Mouse (Mus musculus) liver, postnatal 0 days (tissue): ENCODE data around the gene Gm20388.

ENCODE experiments used
- CTCF ChIP-seq: sonication (generic); IDR thresholded peaks from 2 replicates; pipeline ENCODE4 v1.5.1; 2016; ENCODE audit warnings: antibody characterized with exemption, low read depth
- EP300 ChIP-seq: IDR thresholded peaks from 2 replicates; pipeline ENCODE4 v1.6.1; 2016; ENCODE audit warnings: antibody characterized with exemption, low read depth, mild to moderate bottlenecking

DNA sequence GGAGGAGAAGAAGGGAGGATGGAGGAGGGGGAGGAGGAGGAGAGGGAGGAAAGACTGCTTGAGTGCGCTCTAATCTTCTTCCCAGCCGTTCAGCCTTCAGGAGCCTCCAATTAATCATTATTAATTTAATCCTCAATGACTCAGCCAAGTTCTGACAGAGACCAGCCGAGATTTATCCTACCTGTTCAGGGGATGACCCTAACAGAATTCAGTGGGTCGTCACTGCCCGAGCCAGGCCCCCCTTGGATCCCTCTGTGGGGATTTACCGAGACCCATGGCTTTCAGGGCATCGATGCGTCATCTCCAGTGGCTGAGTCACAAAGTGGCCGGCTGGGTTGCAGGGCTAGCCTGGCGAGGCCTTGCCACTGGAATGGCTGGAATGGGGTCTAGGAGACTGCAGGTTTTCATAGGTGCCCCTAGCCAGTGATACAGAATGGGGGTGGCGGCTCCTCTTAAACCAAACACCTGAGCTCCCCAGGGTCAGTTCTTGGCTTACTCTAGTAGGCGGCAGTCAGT, 407.9 kb downstream of the Gm20388 start:
- TF ChIP-seq CTCF (no peak), EP300 (no peak)
